ENCODE assay signal across 8 mouse cellular contexts in genomic region chr9:50500467-50500973, GRCm38 (mm10). TPM values are rescaled to one million over a fixed set of nuclear protein-coding genes. Genes with fewer than 3 reads are reported as not detected.
DNase-seq lines count a peak whose midpoint lies in the region; ATAC-seq lines count a peak whose summit lies in the region.

No protein-coding gene starts in this region.

- no peaks in the 10 kb centered on the region for H3K36me3 ChIP-seq in heart, embryonic 11.5 days (ENCODE audit: control insufficient read depth, insufficient read depth, low read length)
- H3K36me3 ChIP-seq in hindbrain, embryonic 11.5 days (ENCODE audit: control insufficient read depth, insufficient read depth, low read length): no peaks in the 10 kb centered on the region
- no peaks in the 10 kb centered on the region for H3K36me3 ChIP-seq in midbrain, embryonic 10.5 days

- H3K27ac ChIP-seq in heart, embryonic 11.5 days (ENCODE audit: low read depth, low read length): no peak overlapping the region
- no peak overlapping the region for H3K27ac ChIP-seq in hindbrain, embryonic 11.5 days (ENCODE audit: low read depth, low read length)
- H3K27ac ChIP-seq in midbrain, embryonic 10.5 days (replicated peaks): peak overlapping the region; percentile 74

- no peak for DNase-seq in heart, adult 18-20 months
- peak; percentile 52 for DNase-seq in MN1 (ENCODE audit: low spot score)
- no peak for DNase-seq in hindbrain, embryonic 11.5 days (ENCODE audit: low spot score)
- DNase-seq in midbrain, embryonic 10.5 days (ENCODE audit: low spot score): no peak
- no peak for DNase-seq in left cerebral cortex, postnatal 10 days (ENCODE audit: extremely low spot score in 1 of 2, low spot score in 2 of 2)
- DNase-seq in left cerebral cortex, postnatal 25 days (ENCODE audit: low spot score in 2 of 2): no peak
- no peak for DNase-seq in spleen, postnatal 4 days (ENCODE audit: low spot score in 2 of 2)

- peak overlapping the region; percentile 59 for H3K4me2 ChIP-seq in heart, embryonic 11.5 days
- H3K4me2 ChIP-seq in hindbrain, embryonic 11.5 days (replicated peaks; ENCODE audit: low read depth, low read length): peak overlapping the region; percentile 24

- intact Hi-C loops in left cerebral cortex, postnatal 10 days (cut with DNase I): no loop called here
- intact Hi-C loops in left cerebral cortex, postnatal 25 days (cut with DNase I): no loop called here

- ATAC-seq in heart, embryonic 11.5 days (replicated peaks; ENCODE audit: insufficient number of reproducible peaks, low FRiP score, low TSS enrichment): no peak
- no peak for ATAC-seq in hindbrain, embryonic 11.5 days (ENCODE audit: low FRiP score)

- 63% methylated on average over 15 of the region's 15 CpGs for whole genome bisulfite sequencing in heart, embryonic 11.5 days (ENCODE audit: insufficient replicate concordance)
- WGBS in hindbrain, embryonic 11.5 days: 86% methylated on average over 15 of the region's 15 CpGs
- 79% methylated on average over 15 of the region's 15 CpGs for WGBS in midbrain, embryonic 10.5 days

- H3K4me3 ChIP-seq in heart, embryonic 11.5 days (ENCODE audit: low read depth, low read length): peak overlapping the region; percentile 30
- H3K4me3 ChIP-seq in hindbrain, embryonic 11.5 days (ENCODE audit: low read depth, low read length): peak overlapping the region; percentile 16; the same call in 1 of the 2 replicates
- H3K4me3 ChIP-seq in midbrain, embryonic 10.5 days: peak overlapping the region; percentile 47

- H3K9ac ChIP-seq in heart, embryonic 11.5 days (ENCODE audit: low read depth, low read length): peak overlapping the region; percentile 34; the same call in 1 of the 2 replicates
- no peak overlapping the region for H3K9ac ChIP-seq in hindbrain, embryonic 11.5 days (ENCODE audit: low read depth, low read length)

- no peaks in the 10 kb centered on the region for H3K9me3 ChIP-seq in heart, embryonic 11.5 days (replicated peaks; ENCODE audit: control insufficient read depth, low read length)
- no peaks in the 10 kb centered on the region for H3K9me3 ChIP-seq in hindbrain, embryonic 11.5 days (ENCODE audit: control insufficient read depth, low read length)
- no peaks in the 10 kb centered on the region for H3K9me3 ChIP-seq in midbrain, embryonic 10.5 days (replicated peaks)

- no peaks in the 10 kb centered on the region for H3K27me3 ChIP-seq in heart, embryonic 11.5 days (ENCODE audit: control insufficient read depth, insufficient read depth, low read length)
- H3K27me3 ChIP-seq in hindbrain, embryonic 11.5 days (ENCODE audit: control insufficient read depth, insufficient read depth, low read length): no peaks in the 10 kb centered on the region
- peaks cover 7% of the 10 kb centered on the region; the same call in 1 of the 2 replicates for H3K27me3 ChIP-seq in midbrain, embryonic 10.5 days (ENCODE audit: low read depth, poor library complexity, severe bottlenecking)

- H3K4me1 ChIP-seq in heart, embryonic 11.5 days (ENCODE audit: control insufficient read depth, insufficient read depth, low read length): peaks cover 11% of the 10 kb centered on the region
- H3K4me1 ChIP-seq in hindbrain, embryonic 11.5 days (replicated peaks; ENCODE audit: control insufficient read depth, insufficient read depth, low read length): no peaks in the 10 kb centered on the region
- peaks cover 24% of the 10 kb centered on the region for H3K4me1 ChIP-seq in midbrain, embryonic 10.5 days

RNA-seq across cellular contexts. Expression of gene Plet1, which starts 6.2 kb away (rescaled TPM):
- 0.23 and 1.0 TPM in 2 replicates for polyA plus RNA-seq in heart, embryonic 11.5 days (2014; fragmentation: Nextera tagmentation; extraction: Ambion mirVana)
- 1 to 10 TPM in 1 of 2 experiments, under 1 TPM in 1; 0.60 to 2.4 TPM for total RNA-seq in heart, adult 18-20 months (2021)
- polyA plus RNA-seq in hindbrain, embryonic 11.5 days (2014; fragmentation: Nextera tagmentation; extraction: Ambion mirVana): 0.59 and 0.68 TPM in 2 replicates
- polyA plus RNA-seq in midbrain, embryonic 10.5 days (2016; fragmentation: Nextera tagmentation; extraction: Ambion mirVana): 0.32 and 0.36 TPM in 2 replicates
- total RNA-seq in left cerebral cortex, postnatal 10 days (2021): not detected
- under 1 TPM in 1 of 2 experiments, not detected in 1; 0.21 TPM for total RNA-seq in left cerebral cortex, postnatal 25 days (2021)

RNA-seq across cellular contexts. Expression of gene Pts, which starts 28.0 kb away (rescaled TPM):
- polyA plus RNA-seq in heart, embryonic 11.5 days (2014; fragmentation: Nextera tagmentation; extraction: Ambion mirVana): 83.3 and 87.9 TPM in 2 replicates
- total RNA-seq in heart, adult 18-20 months (2021): 10 to 100 TPM; 27.9 to 36.1 TPM
- 92.6 and 98.2 TPM in 2 replicates for polyA plus RNA-seq in hindbrain, embryonic 11.5 days (2014; fragmentation: Nextera tagmentation; extraction: Ambion mirVana)
- polyA plus RNA-seq in midbrain, embryonic 10.5 days (2016; fragmentation: Nextera tagmentation; extraction: Ambion mirVana): 86.9 and 95.9 TPM in 2 replicates
- 10 to 100 TPM; 46.7 to 48.0 TPM for total RNA-seq in left cerebral cortex, postnatal 10 days (2021)
- total RNA-seq in left cerebral cortex, postnatal 25 days (2021): 10 to 100 TPM; 27.6 to 29.8 TPM

RNA-seq across cellular contexts. Expression of gene Il18, which starts 54.1 kb away (rescaled TPM):
- polyA plus RNA-seq in heart, embryonic 11.5 days (2014; fragmentation: Nextera tagmentation; extraction: Ambion mirVana): 5.5 and 5.8 TPM in 2 replicates
- total RNA-seq in heart, adult 18-20 months (2021): 1 to 10 TPM; 1.0 to 2.5 TPM
- 5.2 and 8.5 TPM in 2 replicates for polyA plus RNA-seq in hindbrain, embryonic 11.5 days (2014; fragmentation: Nextera tagmentation; extraction: Ambion mirVana)
- polyA plus RNA-seq in midbrain, embryonic 10.5 days (2016; fragmentation: Nextera tagmentation; extraction: Ambion mirVana): 8.9 and 14.6 TPM in 2 replicates
- total RNA-seq in left cerebral cortex, postnatal 10 days (2021): 10 to 100 TPM; 18.5 to 19.1 TPM
- total RNA-seq in left cerebral cortex, postnatal 25 days (2021): 10 to 100 TPM; 27.1 to 29.8 TPM

RNA-seq across cellular contexts. Expression of gene Bco2, which starts 54.5 kb away (rescaled TPM):
- polyA plus RNA-seq in heart, embryonic 11.5 days (2014; fragmentation: Nextera tagmentation; extraction: Ambion mirVana): 0.10 and 0.20 TPM in 2 replicates
- under 1 TPM; 0.52 to 0.64 TPM for total RNA-seq in heart, adult 18-20 months (2021)
- 0.14 and 0.20 TPM in 2 replicates for polyA plus RNA-seq in hindbrain, embryonic 11.5 days (2014; fragmentation: Nextera tagmentation; extraction: Ambion mirVana)
- 0.19 and 0.34 TPM in 2 replicates for polyA plus RNA-seq in midbrain, embryonic 10.5 days (2016; fragmentation: Nextera tagmentation; extraction: Ambion mirVana)
- 1 to 10 TPM; 1.6 to 1.8 TPM for total RNA-seq in left cerebral cortex, postnatal 10 days (2021)
- 1 to 10 TPM; 3.4 to 3.8 TPM for total RNA-seq in left cerebral cortex, postnatal 25 days (2021)

Comparison
In these comparisons a context has a peak if more than half of its experiments do, and no peak if none do; other contexts are left out.
1. RNA of gene Il18, which starts 54.1 kb away (total RNA-seq): 27.1 to 29.8 TPM in left cerebral cortex, postnatal 25 days and 18.5 to 19.1 TPM in left cerebral cortex, postnatal 10 days; 1.0 to 2.5 TPM in heart, adult 18-20 months; every median in the first group is over 4 times any median in the second.
2. Peak in every context shown above with its lines, with median percentiles within 50 percentile points of each other: H3K4me3 ChIP-seq.